Mouse (Mus musculus): ENCODE data around the gene Atp12a. TPM values are rescaled to one million over a fixed set of nuclear protein-coding genes. Genes with fewer than 3 reads are reported as not detected.

The Atp12a gene
- 0.09 and 0.12 TPM in 2 replicates for polyA plus RNA-seq (2012; rRNA removed)

GRCm38 (mm10) chr14:56364711-56365237, at the start of gene Atp12a:
Gene Atp12a, plus strand, starts transcription at chr14:56365068.
- Histone ChIP-seq H3K36me3 (ENCODE audit: control insufficient read depth, insufficient read depth, low read length) (no peaks in the 10 kb centered on the region), H3K4me1 (ENCODE audit: control insufficient read depth, insufficient read depth, low read length) (peaks cover 10% of the 10 kb centered on the region), H3K4me3 (ENCODE audit: control insufficient read depth, low read depth, low read length) (peak within 1 kb of the TSS; percentile 78), H3K27ac (ENCODE audit: control insufficient read depth, insufficient read depth, low read depth, low read length) (no peak within 1 kb of the TSS), H3K27me3 (ENCODE audit: control insufficient read depth, insufficient read depth, low read length) (no peaks in the 10 kb centered on the region; the same call in 1 of the 2 replicates)
- TF ChIP-seq POLR2A (IDR thresholded peaks at IDR 0.05; ENCODE audit: control insufficient read depth, low read depth, low read length) (no peak), CTCF (IDR thresholded peaks at IDR 0.05; ENCODE audit: control insufficient read depth, insufficient read depth, insufficient replicate concordance, low read depth, low read length) (no peak)

GRCm38 (mm10) chr14:56315519-56315918, 49.3 kb upstream of the Atp12a start:
- H3K4me3 ChIP-seq (ENCODE audit: control insufficient read depth, low read depth, low read length) = no peak overlapping the region
- H3K36me3 ChIP-seq (ENCODE audit: control insufficient read depth, insufficient read depth, low read length) = no peaks in the 10 kb centered on the region
- H3K27ac ChIP-seq (ENCODE audit: control insufficient read depth, insufficient read depth, low read depth, low read length) = no peak overlapping the region
- H3K4me1 ChIP-seq (ENCODE audit: control insufficient read depth, insufficient read depth, low read length) = no peaks in the 10 kb centered on the region
- no peak for TF ChIP-seq POLR2A (IDR thresholded peaks at IDR 0.05; ENCODE audit: control insufficient read depth, low read depth, low read length)
- 0 out of 2 replicates have a peak, but pooled peaks have one; percentile 3 for TF ChIP-seq CTCF (IDR thresholded peaks at IDR 0.05; ENCODE audit: control insufficient read depth, insufficient read depth, insufficient replicate concordance, low read depth, low read length)
- no peaks in the 10 kb centered on the region for H3K27me3 ChIP-seq (ENCODE audit: control insufficient read depth, insufficient read depth, low read length)

- no peaks in the 10 kb centered on the region for H3K27me3 ChIP-seq (ENCODE audit: control insufficient read depth, insufficient read depth, low read length)
- H3K4me3 ChIP-seq (ENCODE audit: control insufficient read depth, low read depth, low read length) = no peak overlapping the region
- TF ChIP-seq POLR2A (IDR thresholded peaks at IDR 0.05; ENCODE audit: control insufficient read depth, low read depth, low read length) (no peak), CTCF (IDR thresholded peaks at IDR 0.05; ENCODE audit: control insufficient read depth, insufficient read depth, insufficient replicate concordance, low read depth, low read length) (no peak)
- no peak overlapping the region for H3K27ac ChIP-seq (ENCODE audit: control insufficient read depth, insufficient read depth, low read depth, low read length)
- H3K4me1 ChIP-seq (ENCODE audit: control insufficient read depth, insufficient read depth, low read length) = no peaks in the 10 kb centered on the region
- H3K36me3 ChIP-seq (ENCODE audit: control insufficient read depth, insufficient read depth, low read length) = no peaks in the 10 kb centered on the region
Observed at GRCm38 (mm10) chr14:56316333-56316732, 48.5 kb upstream of the Atp12a start.

GRCm38 (mm10) chr14:56322982-56323381, 41.9 kb upstream of the Atp12a start:
- Histone ChIP-seq H3K4me1 (ENCODE audit: control insufficient read depth, insufficient read depth, low read length) (no peaks in the 10 kb centered on the region), H3K36me3 (ENCODE audit: control insufficient read depth, insufficient read depth, low read length) (no peaks in the 10 kb centered on the region), H3K4me3 (ENCODE audit: control insufficient read depth, low read depth, low read length) (no peak overlapping the region), H3K27me3 (ENCODE audit: control insufficient read depth, insufficient read depth, low read length) (no peaks in the 10 kb centered on the region), H3K27ac (ENCODE audit: control insufficient read depth, insufficient read depth, low read depth, low read length) (no peak overlapping the region)
- TF ChIP-seq CTCF (IDR thresholded peaks at IDR 0.05; ENCODE audit: control insufficient read depth, insufficient read depth, insufficient replicate concordance, low read depth, low read length) (no peak), POLR2A (IDR thresholded peaks at IDR 0.05; ENCODE audit: control insufficient read depth, low read depth, low read length) (no peak)

GRCm38 (mm10) chr14:56325038-56325437, 39.8 kb upstream of the Atp12a start:
- no peak overlapping the region for H3K27ac ChIP-seq (ENCODE audit: control insufficient read depth, insufficient read depth, low read depth, low read length)
- H3K27me3 ChIP-seq (ENCODE audit: control insufficient read depth, insufficient read depth, low read length) = no peaks in the 10 kb centered on the region
- H3K36me3 ChIP-seq (ENCODE audit: control insufficient read depth, insufficient read depth, low read length) = no peaks in the 10 kb centered on the region
- H3K4me1 ChIP-seq (ENCODE audit: control insufficient read depth, insufficient read depth, low read length) = no peaks in the 10 kb centered on the region
- no peak overlapping the region for H3K4me3 ChIP-seq (ENCODE audit: control insufficient read depth, low read depth, low read length)
- TF ChIP-seq POLR2A (IDR thresholded peaks at IDR 0.05; ENCODE audit: control insufficient read depth, low read depth, low read length) = no peak
- TF ChIP-seq CTCF (IDR thresholded peaks at IDR 0.05; ENCODE audit: control insufficient read depth, insufficient read depth, insufficient replicate concordance, low read depth, low read length) = no peak

GRCm38 (mm10) chr14:56333700-56334099, 31.2 kb upstream of the Atp12a start:
- no peaks in the 10 kb centered on the region; the same call in 1 of the 2 replicates for H3K4me1 ChIP-seq (ENCODE audit: control insufficient read depth, insufficient read depth, low read length)
- no peaks in the 10 kb centered on the region for H3K36me3 ChIP-seq (ENCODE audit: control insufficient read depth, insufficient read depth, low read length)
- H3K4me3 ChIP-seq (ENCODE audit: control insufficient read depth, low read depth, low read length) = no peak overlapping the region
- no peak overlapping the region for H3K27ac ChIP-seq (ENCODE audit: control insufficient read depth, insufficient read depth, low read depth, low read length)
- no peaks in the 10 kb centered on the region for H3K27me3 ChIP-seq (ENCODE audit: control insufficient read depth, insufficient read depth, low read length)
- no peak for TF ChIP-seq POLR2A (IDR thresholded peaks at IDR 0.05; ENCODE audit: control insufficient read depth, low read depth, low read length)

GRCm38 (mm10) chr14:56334437-56334836, 30.4 kb upstream of the Atp12a start:
- no peak for TF ChIP-seq CTCF (IDR thresholded peaks at IDR 0.05; ENCODE audit: control insufficient read depth, insufficient read depth, insufficient replicate concordance, low read depth, low read length)
- TF ChIP-seq POLR2A (IDR thresholded peaks at IDR 0.05; ENCODE audit: control insufficient read depth, low read depth, low read length) = no peak
- no peaks in the 10 kb centered on the region for H3K36me3 ChIP-seq (ENCODE audit: control insufficient read depth, insufficient read depth, low read length)
- H3K4me3 ChIP-seq (ENCODE audit: control insufficient read depth, low read depth, low read length) = no peak overlapping the region
- no peaks in the 10 kb centered on the region; the same call in 1 of the 2 replicates for H3K4me1 ChIP-seq (ENCODE audit: control insufficient read depth, insufficient read depth, low read length)
- H3K27me3 ChIP-seq (ENCODE audit: control insufficient read depth, insufficient read depth, low read length) = no peaks in the 10 kb centered on the region
- H3K27ac ChIP-seq (ENCODE audit: control insufficient read depth, insufficient read depth, low read depth, low read length) = no peak overlapping the region

All from testis, adult 2 months (tissue).